Mouse (Mus musculus) MEL (cell line): Measurements from ENCODE around the gene Smad9. TPM values are rescaled to one million over a fixed set of nuclear protein-coding genes. Genes with fewer than 3 reads are reported as not detected.

Experiments used
- DNase-seq: peaks from one replicate; pipeline ENCODE4 v3.0.0; 2011; ENCODE audit warnings: low read depth, low spot score
- H3K27ac ChIP-seq: 2 replicates; pipeline ENCODE4 v1.5.1; 2012; ENCODE audit warnings: low read depth, mild to moderate bottlenecking, control low read depth, low read length, moderate library complexity; ENCODE audit not compliant: control insufficient read depth
- H3K27me3 ChIP-seq, 2 experiments: fragments of 150-350 bp in 1 of 2; sonication (generic) in 1 of 2; 2 replicates each; pipeline ENCODE4 v1.6.1; 2012; ENCODE audit warnings: low read length in 2 of 2, mild to moderate bottlenecking in 2 of 2, improper control_type of control experiment in 1 of 2, moderate library complexity in 1 of 2; ENCODE audit not compliant: insufficient read depth in 2 of 2, control insufficient read depth in 1 of 2
- H3K36me3 ChIP-seq, 2 experiments: 2 replicates each; pipeline ENCODE4 v1.6.1; 2012 to 2014; ENCODE audit warnings: low read length in 2 of 2, improper control_type of control experiment in 1 of 2, inconsistent platforms in 1 of 2, mild to moderate bottlenecking in 1 of 2; ENCODE audit not compliant: insufficient read depth in 2 of 2, control insufficient read depth in 1 of 2
- H3K4me1 ChIP-seq, 2 experiments: fragments of 150-350 bp in 1 of 2; sonication (generic) in 1 of 2; 2 replicates each; pipeline ENCODE4 v1.6.1; 2012; ENCODE audit warnings: low read length in 2 of 2, improper control_type of control experiment in 1 of 2, mild to moderate bottlenecking in 1 of 2; ENCODE audit not compliant: insufficient read depth in 2 of 2, control insufficient read depth in 1 of 2
- H3K4me3 ChIP-seq, 2 experiments: fragments of 150-350 bp in 1 of 2; sonication (generic) in 1 of 2; 2 replicates each; pipeline ENCODE4 v1.5.1; 2012; ENCODE audit warnings: low read depth in 2 of 2, low read length in 2 of 2, mild to moderate bottlenecking in 2 of 2, moderate library complexity in 2 of 2, control low read depth in 1 of 2, improper control_type of control experiment in 1 of 2; ENCODE audit not compliant: control insufficient read depth in 1 of 2, insufficient read depth in 1 of 2
- H3K79me2 ChIP-seq: 2 replicates; pipeline ENCODE4 v1.6.1; 2012; ENCODE audit warnings: mild to moderate bottlenecking, low read length, moderate library complexity; ENCODE audit not compliant: control insufficient read depth, poor library complexity, insufficient read depth
- H3K9ac ChIP-seq: 2 replicates; pipeline ENCODE4 v1.6.1; 2012; ENCODE audit warnings: low read depth, mild to moderate bottlenecking, control low read depth, low read length, moderate library complexity; ENCODE audit not compliant: control insufficient read depth, poor library complexity, severe bottlenecking
- H3K9me3 ChIP-seq: fragments of 150-350 bp; sonication (generic); replicated peaks from 2 replicates; pipeline ENCODE4 v1.6.1; 2012; ENCODE audit warnings: mild to moderate bottlenecking, low read length, improper control_type of control experiment, moderate library complexity; ENCODE audit not compliant: insufficient read depth
- BHLHE40 ChIP-seq: IDR thresholded peaks from 2 replicates; pipeline ENCODE4 v1.6.1; 2012; ENCODE audit warnings: low read depth, mild to moderate bottlenecking, inconsistent platforms, low read length, improper control_type of control experiment, borderline replicate concordance
- CHD2 ChIP-seq: IDR thresholded peaks from 2 replicates; pipeline ENCODE4 v1.6.1; 2011; ENCODE audit warnings: low read length, improper control_type of control experiment
- ELF1 ChIP-seq: IDR thresholded peaks from 2 replicates; pipeline ENCODE4 v1.6.1; 2014; ENCODE audit warnings: low read depth, mild to moderate bottlenecking, inconsistent platforms, low read length, improper control_type of control experiment, moderate library complexity
- HCFC1 ChIP-seq: IDR thresholded peaks from 2 replicates; pipeline ENCODE4 v1.6.1; 2012; ENCODE audit warnings: low read depth, mild to moderate bottlenecking, inconsistent platforms, low read length, improper control_type of control experiment, moderate library complexity
- MAX ChIP-seq: IDR thresholded peaks from 2 replicates; pipeline ENCODE4 v1.6.1; 2011; ENCODE audit warnings: low read length, improper control_type of control experiment
- MAZ ChIP-seq: IDR thresholded peaks from 2 replicates; pipeline ENCODE4 v1.6.1; 2012; ENCODE audit warnings: low read depth, mild to moderate bottlenecking, inconsistent platforms, low read length, improper control_type of control experiment
- MEF2A ChIP-seq: IDR thresholded peaks from 2 replicates; pipeline ENCODE4 v1.6.1; 2014; ENCODE audit warnings: low read depth, mild to moderate bottlenecking, inconsistent platforms, low read length, improper control_type of control experiment; ENCODE audit not compliant: poor library complexity, insufficient replicate concordance, severe bottlenecking; ENCODE audit errors: extremely low read depth
- MXI1 ChIP-seq: IDR thresholded peaks from 2 replicates; pipeline ENCODE4 v1.6.1; 2011; ENCODE audit warnings: mild to moderate bottlenecking, low read depth, low read length, improper control_type of control experiment
- NELFE ChIP-seq: IDR thresholded peaks from 2 replicates; pipeline ENCODE4 v1.6.1; 2011; ENCODE audit warnings: low read depth, low read length, improper control_type of control experiment
- NRF1 ChIP-seq: IDR thresholded peaks from 2 replicates; pipeline ENCODE4 v1.6.1; 2014; ENCODE audit warnings: low read depth, mild to moderate bottlenecking, inconsistent platforms, low read length, improper control_type of control experiment, moderate library complexity; ENCODE audit not compliant: poor library complexity, insufficient read depth, severe bottlenecking
- POLR2A ChIP-seq, 2 experiments: IDR thresholded peaks; 2 replicates each; pipeline ENCODE4 v1.6.1; 2011 to 2012; ENCODE audit warnings: low read length in 2 of 2, mild to moderate bottlenecking in 2 of 2, control low read depth in 1 of 2, improper control_type of control experiment in 1 of 2, low read depth in 1 of 2, moderate library complexity in 1 of 2; ENCODE audit not compliant: control insufficient read depth in 1 of 2, insufficient read depth in 1 of 2, poor library complexity in 1 of 2
- POLR2AphosphoS2 ChIP-seq: IDR thresholded peaks from 2 replicates; pipeline ENCODE4 v1.6.1; 2011; ENCODE audit warnings: low read length, improper control_type of control experiment
- POLR2AphosphoS5 ChIP-seq: IDR thresholded peaks from 2 replicates; pipeline ENCODE4 v1.6.1; 2012; ENCODE audit warnings: low read depth, borderline replicate concordance, mild to moderate bottlenecking, inconsistent platforms, low read length, moderate library complexity, mixed read lengths
- RAD21 ChIP-seq: IDR thresholded peaks from 2 replicates; pipeline ENCODE4 v1.6.1; 2011; ENCODE audit warnings: mild to moderate bottlenecking, low read depth, low read length, improper control_type of control experiment
- TAL1 ChIP-seq: IDR thresholded peaks from 2 replicates; pipeline ENCODE4 v1.6.1; 2012; ENCODE audit warnings: mild to moderate bottlenecking, inconsistent platforms, low read length, moderate library complexity, mixed read lengths
- TBP ChIP-seq: IDR thresholded peaks from 2 replicates; pipeline ENCODE4 v1.8.0; 2011; ENCODE audit warnings: low read depth, low read length, improper control_type of control experiment
- TCF12 ChIP-seq: IDR thresholded peaks from 2 replicates; pipeline ENCODE4 v1.6.1; 2014; ENCODE audit warnings: low read depth, mild to moderate bottlenecking, inconsistent platforms, low read length, improper control_type of control experiment, moderate library complexity
- ZKSCAN1 ChIP-seq: IDR thresholded peaks from 2 replicates; pipeline ENCODE4 v1.6.1; 2012; ENCODE audit warnings: low read depth, mild to moderate bottlenecking, inconsistent platforms, low read length, improper control_type of control experiment, moderate library complexity
- ZMIZ1 ChIP-seq: IDR thresholded peaks from 2 replicates; pipeline ENCODE4 v1.6.1; 2012; ENCODE audit warnings: low read depth, mild to moderate bottlenecking, inconsistent platforms, low read length, improper control_type of control experiment, moderate library complexity
- polyA plus RNA-seq, 2 experiments: library from polyadenylated mRNA; stranded (reverse) in 1 of 2; unstranded in 1 of 2; fragments of >175 nt in 1 of 2; fragments of >200 nt in 1 of 2; gene quantifications; 2 replicates each; pipeline versions ENCODE4 v1.2.1 to v1.2.4; 2012; ENCODE audit warnings: low replicate concordance in 2 of 2, low read depth in 1 of 2; ENCODE audit not compliant: insufficient read length in 2 of 2, insufficient read depth in 1 of 2, missing spikeins in 1 of 2
- total RNA-seq: library from RNA; depleted of rRNA; stranded (reverse); fragments of 300-350 nt; gene quantifications from 2 replicates; pipeline ENCODE4 v1.2.3, GENCODE M21; 2012

Gene Smad9
- total and polyA plus RNA-seq, 3 experiments, result 0.01 TPM; not detected in 2

GRCm38 (mm10) chr3:54803713-54804112, 48.3 kb downstream of the Smad9 start:
- no peak overlapping the region for H3K27ac ChIP-seq
- no peak for DNase-seq
- peaks cover 7 to 14% of the 10 kb centered on the region in 2 experiments for H3K36me3 ChIP-seq
- H3K4me1 ChIP-seq, result peaks cover 0 to 5% of the 10 kb centered on the region in 2 experiments; a peak in 3 of 4 replicates
- H3K27me3 ChIP-seq, result no peaks in the 10 kb centered on the region
- no peaks in the 10 kb centered on the region for H3K9me3 ChIP-seq
- H3K79me2 ChIP-seq, result peaks cover 21% of the 10 kb centered on the region
- H3K4me3 ChIP-seq, result no peak overlapping the region
- TF ChIP-seq POLR2AphosphoS2 (no peak), NELFE (no peak), ZMIZ1 (no peak), NRF1 (no peak), ZKSCAN1 (no peak), POLR2AphosphoS5 (no peak), TAL1 (no peak)
- H3K9ac ChIP-seq, result no peak overlapping the region

- peak; percentile 67 for DNase-seq
- Histone ChIP-seq H3K9me3 (no peaks in the 10 kb centered on the region), H3K4me1 (peaks cover 0 to 7% of the 10 kb centered on the region in 2 experiments; a peak in 3 of 4 replicates), H3K27me3 (no peaks in the 10 kb centered on the region), H3K36me3 (peaks cover 7 to 14% of the 10 kb centered on the region in 2 experiments), H3K9ac (peak overlapping the region; percentile 83), H3K27ac (peak overlapping the region; percentile 21; the same call in 1 of the 2 replicates), H3K79me2 (peaks cover 21% of the 10 kb centered on the region), H3K4me3 (peak overlapping the region; percentile 80 to 92)
- TF ChIP-seq RAD21 (no peak), MXI1 (0 out of 2 replicates have a peak, but pooled peaks have one; percentile 39)
Measured at GRCm38 (mm10) chr3:54807061-54807661, 51.8 kb downstream of the Smad9 start.

- TF ChIP-seq MAZ (peak; percentile 10; the same call in 1 of the 2 replicates), TCF12 (peak; percentile 42; the same call in 1 of the 2 replicates), TBP (peak; percentile 70), MEF2A (no peak), ZMIZ1 (peak; percentile 68), NRF1 (peak; percentile 79), MAX (peak; percentile 15; the same call in 1 of the 2 replicates), BHLHE40 (no peak), HCFC1 (peak; percentile 50; the same call in 1 of the 2 replicates), POLR2A (IDR thresholded peaks at IDR 0.05; ENCODE audit: control insufficient read depth in 1 of 2, insufficient read depth in 1 of 2, low read depth in 1 of 2, low read length in 2 of 2, poor library complexity in 1 of 2) (peak; percentile 83 to 91), ELF1 (peak; percentile 36; the same call in 1 of the 2 replicates), CHD2 (no peak), MXI1 (0 out of 2 replicates have a peak, but pooled peaks have one; percentile 11), NELFE (peak; percentile 71)
- TF ChIP-seq, all 39 proteins: peak for 11
- H3K36me3 ChIP-seq, result peaks cover 7 to 14% of the 10 kb centered on the region in 2 experiments
- H3K27me3 ChIP-seq, result no peaks in the 10 kb centered on the region
- H3K79me2 ChIP-seq, result peaks cover 21% of the 10 kb centered on the region
- H3K4me3 ChIP-seq, result peak within 1 kb of the TSS; percentile 80 to 92
- peak within 1 kb of the TSS; percentile 83 for H3K9ac ChIP-seq
- H3K4me1 ChIP-seq, result peaks cover 0 to 7% of the 10 kb centered on the region in 2 experiments; a peak in 3 of 4 replicates
- peak; percentile 96 for DNase-seq
- peak within 1 kb of the TSS; percentile 31 for H3K27ac ChIP-seq
- no peaks in the 10 kb centered on the region for H3K9me3 ChIP-seq
Measured at GRCm38 (mm10) chr3:54807666-54808217, 52.4 kb downstream of the Smad9 start, which contains the start of gene Rfxap. TSS of gene Rfxap (minus strand) at chr3:54807791.
